Mouse (Mus musculus) thymus, adult 18-20 months (tissue): ENCODE measurements around the gene Psme3.
"Not testable (repeated sequence)": the region's sequence is repeated elsewhere in the genome, so short reads cannot be mapped to it uniquely, and the experiment has no call there.

ENCODE experiments used
- DNase-seq, 2 experiments: peaks; one replicate each; pipeline ENCODE4 v3.0.0; 2022; ENCODE audit warnings: mixed read lengths in 2 of 2

Psme3 gene

DNA sequence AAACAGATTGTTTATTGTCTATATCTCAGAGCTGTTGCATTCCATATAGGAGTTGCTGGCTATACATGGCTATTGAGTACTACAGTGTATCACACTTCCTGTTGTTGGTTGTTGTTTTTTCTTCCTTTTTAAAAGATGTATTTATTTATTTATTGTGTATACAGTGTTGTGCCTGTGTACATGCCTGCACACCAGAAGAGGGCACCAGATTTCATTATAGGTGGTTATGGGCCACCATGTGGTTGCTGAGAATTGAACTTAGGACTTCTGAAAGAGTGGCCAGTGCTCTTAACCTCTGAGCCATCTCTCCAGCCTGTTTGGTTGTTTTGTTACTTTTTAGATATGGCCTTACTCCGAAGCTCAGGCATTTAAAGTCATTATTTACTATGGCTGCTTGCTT is 1.4 kb upstream of the Psme3 start:
- DNase-seq = no peak

DNA sequence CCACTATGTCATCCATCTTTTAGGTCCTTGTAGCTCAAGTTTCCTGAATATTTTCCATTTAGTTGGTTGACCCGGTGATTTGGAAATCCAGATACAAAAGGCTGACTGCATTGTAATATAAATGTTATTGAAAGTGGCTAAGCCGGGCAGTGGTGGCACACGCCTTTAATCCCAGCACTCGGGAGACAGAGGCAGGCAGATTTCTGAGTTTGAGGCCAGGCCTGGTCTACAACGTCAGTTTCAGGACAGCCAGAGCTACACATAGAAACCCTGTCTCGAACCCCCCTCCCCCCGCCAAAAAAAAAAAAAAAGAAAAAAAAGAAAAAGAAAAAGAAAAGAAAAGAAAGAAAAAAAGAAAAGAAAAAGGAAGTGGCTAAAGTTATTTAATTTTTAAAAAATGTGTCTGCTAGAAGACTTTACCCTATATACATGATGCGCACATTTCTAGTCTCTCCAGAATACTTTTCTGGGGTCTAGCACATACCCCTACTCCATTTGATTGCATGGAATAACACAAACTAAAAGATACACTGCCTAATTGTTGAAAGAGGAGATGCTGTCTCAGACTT is 847 bp upstream of the Psme3 start:
- DNase-seq = no peak

DNA sequence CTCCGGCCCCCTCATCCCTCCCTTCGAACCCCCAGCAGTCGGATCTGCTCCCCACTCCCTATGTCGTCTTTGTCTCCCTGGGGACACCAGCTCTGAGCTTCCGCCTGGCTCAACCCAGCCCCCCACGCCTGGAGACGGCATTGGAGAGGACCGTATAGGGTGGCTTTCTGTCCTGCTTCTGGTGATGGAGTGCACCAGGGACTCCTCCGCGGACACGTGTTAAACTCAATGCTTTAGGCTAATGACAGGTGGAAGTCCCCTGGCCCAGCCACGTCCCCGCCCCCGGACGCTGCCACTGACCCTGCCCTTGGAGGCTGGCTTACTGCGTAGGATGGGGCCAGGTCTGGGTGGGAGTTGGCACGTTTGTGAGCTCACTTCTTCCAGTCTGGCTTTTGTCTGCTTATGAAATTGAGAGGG is 496 bp downstream of the Psme3 start:
- no peak for DNase-seq

DNA sequence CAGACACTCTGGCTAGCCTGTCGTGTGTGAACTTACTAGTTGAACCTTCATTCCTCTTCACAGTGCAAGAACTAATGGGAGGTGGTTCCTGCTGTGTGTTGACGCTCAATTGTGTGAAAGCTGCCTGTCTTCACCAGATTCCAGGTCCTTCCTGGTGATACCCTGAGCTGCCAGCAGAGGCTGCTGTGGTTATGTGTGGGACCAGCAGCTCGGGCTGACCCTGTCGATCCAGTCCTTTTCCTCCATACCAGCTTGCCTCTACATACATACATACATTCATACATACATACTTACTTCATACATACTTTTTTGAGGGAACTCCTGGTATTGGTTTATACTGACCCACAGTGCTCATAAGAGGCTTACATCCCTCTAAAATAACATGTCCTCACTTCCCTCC is 7.6 kb downstream of the Psme3 start:
- peak in 1 of 2 experiments; percentile 24 for DNase-seq

DNA sequence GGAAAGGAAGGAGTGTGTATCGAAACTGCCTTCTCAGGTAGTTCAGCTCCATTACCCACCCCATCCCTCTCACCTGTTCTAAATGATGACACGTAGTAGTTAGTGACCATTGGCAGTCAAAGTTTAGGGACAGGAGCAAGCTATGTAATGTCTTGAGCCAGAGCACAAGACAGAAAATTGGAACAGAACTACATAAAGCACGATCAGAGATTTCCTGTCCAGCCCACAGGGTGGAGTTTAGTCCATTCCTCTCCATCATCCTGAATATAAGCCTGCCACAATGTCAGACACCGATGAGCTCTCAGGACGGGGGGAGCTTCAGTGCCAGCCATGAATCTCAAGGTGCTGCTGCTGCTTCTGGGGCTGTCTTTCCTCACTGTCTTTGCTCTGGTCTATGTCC is 8.8 kb downstream of the Psme3 start, which contains the start of gene Aoc2:
TSS of gene Aoc2 (plus strand) at position 301 of the 400 bp plus-strand sequence.
- no peak for DNase-seq

DNA sequence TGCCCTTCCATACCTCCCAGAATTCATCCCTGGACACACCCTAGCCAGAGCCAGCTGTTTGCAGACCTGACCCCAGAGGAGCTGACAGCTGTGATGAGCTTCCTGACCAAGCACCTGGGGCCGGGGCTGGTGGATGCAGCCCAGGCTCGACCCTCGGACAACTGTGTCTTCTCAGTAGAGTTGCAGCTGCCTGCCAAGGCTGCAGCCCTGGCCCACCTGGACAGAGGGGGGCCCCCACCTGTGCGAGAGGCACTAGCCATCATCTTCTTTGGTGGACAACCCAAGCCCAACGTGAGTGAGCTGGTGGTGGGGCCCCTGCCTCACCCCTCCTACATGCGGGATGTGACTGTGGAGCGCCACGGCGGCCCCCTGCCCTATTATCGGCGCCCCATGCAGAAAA is 9.2 kb downstream of the Psme3 start:
- not testable (repeated sequence) for DNase-seq

DNA sequence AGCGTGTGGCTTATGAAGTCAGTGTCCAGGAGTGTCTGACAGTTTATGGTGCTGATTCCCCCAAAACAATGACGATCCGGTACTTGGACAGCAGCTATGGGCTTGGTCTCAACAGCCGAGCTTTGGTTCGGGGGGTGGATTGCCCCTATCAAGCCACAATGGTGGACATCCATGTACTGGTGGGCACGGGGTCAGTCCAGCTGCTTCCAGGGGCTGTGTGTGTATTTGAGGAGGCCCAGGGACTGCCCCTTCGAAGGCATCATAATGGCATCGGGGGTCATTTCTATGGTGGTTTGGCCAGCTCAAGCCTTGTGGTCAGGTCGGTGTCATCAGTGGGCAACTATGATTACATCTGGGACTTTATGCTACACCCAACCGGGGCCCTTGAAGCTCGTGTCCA is 10.1 kb downstream of the Psme3 start:
- DNase-seq = no peak

DNA sequence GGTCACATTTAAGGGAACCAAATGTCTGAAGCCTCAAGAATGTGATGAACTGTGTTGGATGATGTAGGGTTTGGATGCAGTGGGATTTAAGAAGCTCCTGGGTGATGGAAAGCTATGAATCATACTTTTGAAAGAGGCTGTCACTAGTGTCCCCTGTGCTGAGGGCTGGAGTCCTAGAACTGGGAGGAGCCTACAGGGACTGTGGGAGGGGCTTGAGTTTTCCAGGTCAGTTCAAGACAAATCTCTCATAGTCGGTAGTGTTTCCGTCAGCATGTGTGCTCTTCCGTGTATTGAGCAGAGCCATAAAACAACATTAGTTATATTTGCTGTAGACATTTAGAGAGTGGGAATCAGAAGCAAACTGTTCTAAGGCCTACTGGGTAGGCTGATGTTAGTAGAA is 11.3 kb downstream of the Psme3 start:
- no peak for DNase-seq

DNA sequence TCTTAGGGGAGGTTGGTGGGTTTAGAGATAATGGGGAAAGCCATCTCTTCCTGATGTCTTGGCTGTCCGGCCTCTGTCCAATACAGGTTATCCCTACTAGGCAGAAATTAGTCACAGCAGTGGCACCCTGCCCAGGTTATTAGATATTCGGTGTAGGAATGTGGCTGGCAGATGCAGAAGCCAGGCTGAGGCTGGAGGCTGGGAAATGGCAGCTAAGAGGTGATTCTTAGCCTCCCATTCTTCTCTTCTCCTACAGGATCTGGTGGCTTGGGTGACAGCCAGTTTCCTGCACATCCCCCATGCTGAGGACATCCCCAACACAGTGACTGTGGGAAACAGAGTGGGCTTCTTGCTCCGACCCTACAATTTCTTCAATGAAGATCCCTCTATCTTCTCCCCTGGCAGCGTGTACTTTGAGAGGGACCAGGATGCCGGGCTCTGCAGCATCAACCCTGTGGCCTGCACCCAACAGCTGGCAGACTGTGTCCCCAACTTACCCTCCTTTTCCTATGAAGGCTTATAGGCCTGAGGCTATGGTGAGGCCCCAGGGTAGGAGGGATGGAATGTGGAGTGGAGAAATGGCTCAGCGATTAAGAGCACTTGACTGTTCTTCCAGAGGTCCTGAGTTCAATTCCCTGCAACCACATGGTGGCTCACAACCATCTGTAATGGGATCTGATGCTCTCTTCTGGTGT is 13.1 kb downstream of the Psme3 start:
- DNase-seq = no peak

DNA sequence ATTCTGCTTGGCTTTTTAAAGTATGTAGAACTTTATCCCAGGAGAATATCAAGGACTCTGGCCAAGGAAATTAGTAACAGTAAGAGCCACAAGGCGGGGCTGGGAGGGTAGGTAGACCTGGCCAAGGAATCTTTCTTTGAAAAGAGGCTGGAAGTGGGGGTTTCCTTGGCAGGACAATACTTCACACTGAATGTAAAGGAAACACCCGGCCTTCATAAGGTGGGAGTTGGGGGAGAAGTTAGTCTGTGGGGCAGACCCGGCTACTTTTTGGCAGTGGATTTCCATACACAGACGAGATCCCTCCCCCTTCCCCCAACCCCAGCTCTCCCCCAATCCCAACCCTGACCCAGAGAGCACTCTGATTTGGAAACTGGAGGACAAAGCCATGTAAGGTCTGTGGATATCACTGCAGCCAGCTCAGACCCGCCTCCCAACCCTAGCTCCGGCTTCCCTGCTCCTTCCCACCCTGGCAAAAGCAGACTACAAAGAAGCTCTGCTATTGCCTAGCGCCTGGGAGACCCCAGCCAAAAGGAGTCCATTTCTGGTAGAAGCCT is 14.4 kb downstream of the Psme3 start, which contains the start of gene Aoc3:
TSS of gene Aoc3 (plus strand) at position 235 of the 554 bp plus-strand sequence.
- no peak for DNase-seq

DNA sequence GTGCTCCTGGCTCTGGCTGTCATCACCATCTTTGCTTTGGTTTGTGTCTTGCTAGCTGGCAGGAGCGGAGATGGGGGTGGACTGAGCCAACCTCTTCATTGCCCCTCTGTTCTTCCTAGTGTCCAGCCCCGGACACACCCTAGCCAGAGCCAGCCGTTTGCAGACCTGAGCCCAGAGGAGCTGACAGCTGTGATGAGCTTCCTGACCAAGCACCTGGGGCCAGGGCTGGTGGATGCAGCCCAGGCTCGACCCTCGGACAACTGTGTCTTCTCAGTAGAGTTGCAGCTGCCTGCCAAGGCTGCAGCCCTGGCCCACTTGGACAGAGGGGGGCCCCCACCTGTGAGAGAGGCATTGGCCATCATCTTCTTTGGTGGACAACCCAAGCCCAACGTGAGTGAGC is 14.9 kb downstream of the Psme3 start:
- not testable (repeated sequence) for DNase-seq

DNA sequence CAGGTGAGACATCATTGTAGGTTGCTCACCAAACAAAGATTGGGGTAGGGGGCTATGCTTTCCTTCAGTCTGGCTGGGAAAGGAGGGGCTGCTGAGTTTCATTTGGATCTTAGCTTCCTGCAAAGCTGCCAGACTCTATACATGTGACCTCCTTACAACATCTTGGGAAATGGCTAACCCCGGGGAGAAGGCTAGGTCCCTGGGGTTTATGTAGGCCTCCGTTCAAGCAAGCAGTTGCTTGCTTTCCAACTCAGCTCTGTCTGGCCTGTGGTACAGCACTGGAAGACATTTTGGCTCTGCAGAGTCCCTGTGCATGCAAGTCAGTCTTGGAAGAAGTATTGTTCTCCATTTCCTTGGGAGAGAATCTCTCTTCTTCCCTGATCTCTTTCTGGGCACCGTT is 16.5 kb downstream of the Psme3 start:
- DNase-seq = no peak

DNA sequence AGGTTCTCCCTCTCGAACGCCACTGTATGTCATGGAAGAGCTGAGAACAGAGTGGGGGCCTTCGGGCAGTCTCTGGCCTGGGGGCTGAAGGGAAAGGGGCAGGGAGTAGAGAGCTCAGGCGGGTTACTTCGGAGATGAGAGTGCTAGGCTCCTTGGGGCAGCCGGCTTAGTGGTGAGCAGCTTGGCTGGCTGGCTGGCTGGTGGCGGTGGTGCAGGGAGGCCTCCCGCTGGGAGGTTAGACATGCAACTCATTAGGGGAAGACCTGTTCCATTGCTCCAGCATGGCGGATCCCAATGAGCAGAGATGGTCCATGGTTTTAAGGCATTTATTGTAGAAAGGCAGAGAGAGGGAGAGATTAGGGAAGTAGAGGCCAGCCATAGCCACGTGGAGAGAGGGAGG is 18.0 kb downstream of the Psme3 start:
- no peak for DNase-seq

DNA sequence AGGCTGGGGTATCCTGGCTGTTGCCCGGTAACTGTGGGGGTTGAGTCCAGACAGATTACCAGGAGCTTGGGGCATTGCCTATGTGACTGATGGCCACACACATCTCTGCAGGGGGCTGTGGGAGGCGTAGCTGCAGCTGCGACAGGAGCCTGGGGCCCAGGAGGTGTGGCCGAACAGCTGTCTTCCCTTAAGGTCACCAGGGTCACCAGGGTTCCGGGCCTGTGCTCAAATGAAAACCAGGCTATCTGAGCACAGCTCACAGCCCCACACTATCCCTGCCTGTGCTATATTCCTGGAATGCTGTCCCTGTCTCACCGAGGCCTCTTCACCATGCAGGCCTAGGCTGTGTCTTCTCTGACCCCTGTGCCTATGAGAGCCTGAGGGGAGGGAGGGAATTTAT is 18.5 kb downstream of the Psme3 start:
- DNase-seq = no peak

DNA sequence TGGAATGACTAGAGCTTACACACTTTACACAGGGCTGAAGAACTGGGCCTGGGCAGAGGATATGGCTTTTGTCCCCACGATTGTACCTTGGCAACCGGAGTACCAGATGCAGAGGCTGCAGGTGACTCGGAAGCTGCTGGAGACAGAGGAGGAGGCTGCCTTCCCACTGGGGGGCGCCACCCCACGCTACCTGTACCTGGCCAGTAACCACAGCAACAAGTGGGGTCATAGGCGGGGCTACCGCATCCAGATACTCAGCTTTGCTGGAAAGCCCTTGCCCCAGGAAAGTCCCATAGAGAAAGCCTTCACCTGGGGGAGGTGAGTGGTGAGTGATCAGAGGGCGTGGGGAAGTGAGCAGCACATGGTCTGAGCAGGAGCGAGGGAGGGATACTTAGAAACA is 19.7 kb downstream of the Psme3 start:
- DNase-seq = no peak

DNA sequence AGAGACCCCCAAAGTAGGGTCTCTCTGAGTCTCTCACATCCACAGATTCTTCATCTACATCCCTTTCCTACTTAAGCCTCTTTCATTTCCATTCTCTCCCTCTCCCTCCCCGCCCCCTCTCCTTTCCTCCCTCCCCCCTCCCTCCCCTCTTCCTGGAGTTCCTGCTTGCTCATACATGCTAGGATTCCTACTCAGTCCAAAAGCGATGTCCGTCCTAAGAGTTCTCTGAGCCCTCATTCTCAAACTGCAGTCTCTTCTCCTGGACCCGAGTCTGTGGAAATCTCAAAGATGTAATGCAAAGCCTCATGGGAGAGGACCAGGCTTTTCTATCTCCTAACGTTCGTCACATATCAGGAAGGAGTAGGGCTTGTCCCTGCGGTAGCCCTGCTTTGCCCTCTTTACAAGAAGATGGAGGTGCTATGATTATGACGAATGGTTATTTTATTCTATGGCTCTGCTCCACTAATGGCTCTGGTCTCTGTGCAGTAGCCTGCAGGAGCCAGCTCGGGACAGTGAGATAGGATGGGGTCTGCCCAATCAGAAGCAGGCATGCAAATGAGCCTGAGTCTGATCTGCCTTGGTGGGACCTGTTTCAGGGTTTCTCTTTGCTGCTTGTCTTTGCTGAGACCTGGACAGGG is 22.2 kb downstream of the Psme3 start:
- no peak for DNase-seq

DNA sequence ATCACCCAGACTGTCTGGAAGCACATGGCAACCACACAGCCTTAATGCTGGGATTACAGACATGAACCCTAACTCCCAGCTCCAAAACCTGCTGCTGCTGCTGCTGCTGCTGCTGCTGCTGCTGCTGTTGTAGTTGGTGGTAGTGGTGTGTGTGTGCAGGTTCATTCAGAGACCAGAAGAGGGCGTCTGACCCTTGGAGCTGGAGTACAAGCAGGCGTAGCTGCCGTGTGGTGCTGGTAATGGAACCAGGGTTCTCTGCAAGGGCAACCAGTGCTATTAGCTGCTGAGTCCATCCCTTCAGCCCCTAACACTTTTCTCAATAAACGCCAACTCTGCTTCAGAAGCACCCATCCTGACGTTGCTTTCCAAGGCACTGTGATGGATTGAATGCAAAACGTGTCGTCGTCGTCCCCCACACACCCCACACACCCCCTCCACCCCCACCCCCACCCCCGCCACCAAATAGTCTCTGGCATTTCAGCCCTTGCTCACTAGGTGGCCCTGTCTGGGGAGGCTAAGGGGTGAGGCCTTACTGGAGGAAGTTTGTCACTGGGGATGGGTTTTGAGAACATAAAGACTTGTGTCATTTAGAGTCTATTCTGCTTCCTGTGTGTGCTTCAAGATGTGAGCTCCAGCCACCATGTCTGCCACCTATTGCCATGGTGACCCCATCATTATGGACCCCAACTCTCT is 31.2 kb downstream of the Psme3 start:
- DNase-seq = no peak

DNA sequence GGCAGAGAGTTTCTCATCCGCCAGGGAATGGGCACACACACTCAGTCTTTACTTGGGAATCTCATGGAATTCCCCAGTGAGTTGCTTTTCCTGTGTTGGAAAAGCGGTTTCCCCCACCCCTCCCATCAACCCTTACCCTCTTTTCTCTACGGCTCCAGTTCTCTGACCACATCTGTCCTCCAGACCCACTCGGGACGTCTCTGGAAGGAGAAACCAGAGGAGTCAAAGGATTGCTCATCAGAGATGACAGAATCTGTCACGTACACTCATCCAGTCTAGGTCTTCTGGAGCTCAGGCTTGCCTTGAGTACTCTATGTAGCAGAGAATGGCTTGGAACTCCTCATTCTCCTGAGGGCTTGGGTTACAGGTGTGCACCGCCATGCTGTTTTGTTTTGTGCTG is 32.8 kb downstream of the Psme3 start:
- no peak for DNase-seq

DNA sequence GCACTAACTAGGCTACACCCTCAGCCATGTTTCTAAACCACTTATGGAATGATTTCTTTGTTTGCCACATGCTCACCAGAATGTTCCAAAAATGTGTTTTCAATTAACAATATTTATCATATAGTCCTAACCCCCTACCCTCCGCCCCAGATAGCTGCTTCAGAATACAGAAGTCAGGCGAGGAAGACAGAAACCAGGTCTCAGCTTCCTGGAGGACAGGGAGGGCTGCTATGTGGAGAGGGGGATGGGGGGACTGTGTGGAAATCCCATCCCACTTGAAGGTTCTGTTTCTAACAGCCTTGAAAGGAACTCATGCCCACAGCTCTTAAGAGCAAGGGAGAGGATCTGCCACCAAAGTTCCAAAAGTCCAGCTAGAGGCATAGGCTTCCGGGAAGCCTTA is 33.2 kb downstream of the Psme3 start:
- no peak for DNase-seq

DNA sequence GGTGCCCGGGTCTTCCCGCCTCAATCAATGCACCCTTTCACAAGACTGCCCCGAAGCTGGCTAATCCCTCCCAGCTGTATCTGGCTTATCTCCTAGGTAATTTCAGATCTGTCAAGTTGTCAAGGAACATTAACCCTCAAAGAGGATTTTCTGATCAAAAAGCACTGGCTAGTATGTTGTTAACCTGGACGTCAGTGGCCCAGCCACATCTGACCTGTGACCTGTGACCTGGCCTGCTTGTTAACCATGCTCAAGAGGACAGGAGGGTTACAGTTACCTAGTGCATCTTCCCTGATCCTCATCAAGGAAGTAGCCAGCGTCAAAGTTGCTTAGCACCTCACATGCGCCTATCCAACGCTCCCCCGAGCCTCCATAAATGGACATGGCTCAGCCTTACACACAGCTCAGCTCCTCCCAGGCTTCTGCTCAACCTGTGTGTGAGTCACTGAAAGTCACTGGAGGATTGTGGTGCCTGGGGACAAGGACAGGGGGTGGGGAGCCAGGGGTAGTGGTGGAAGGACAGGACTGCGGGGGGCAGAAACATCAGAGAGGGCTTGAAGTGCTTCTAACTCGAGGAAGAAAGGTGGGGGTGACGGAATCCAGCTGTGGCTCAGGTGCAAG is 35.2 kb downstream of the Psme3 start:
- no peak for DNase-seq

DNA sequence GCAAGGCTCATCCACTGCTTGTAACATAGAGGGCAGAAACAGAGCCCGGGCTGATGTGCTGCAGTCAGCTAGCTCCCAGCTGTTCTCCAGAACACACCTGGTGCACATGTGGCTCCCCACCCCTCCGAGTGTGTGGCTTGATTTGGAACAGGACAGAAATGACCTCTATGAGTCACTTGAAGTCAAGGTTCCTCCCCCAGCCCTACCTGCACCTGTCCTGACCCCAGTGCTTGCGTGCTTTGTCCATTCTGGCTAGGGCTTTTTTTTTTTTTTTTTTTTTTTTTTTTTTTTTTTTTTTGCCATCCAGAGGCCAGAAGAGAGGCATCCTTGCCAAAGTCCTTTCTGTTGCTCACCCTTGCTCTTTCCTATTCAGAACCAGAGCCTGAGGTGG is 35.7 kb downstream of the Psme3 start:
- no peak for DNase-seq

DNA sequence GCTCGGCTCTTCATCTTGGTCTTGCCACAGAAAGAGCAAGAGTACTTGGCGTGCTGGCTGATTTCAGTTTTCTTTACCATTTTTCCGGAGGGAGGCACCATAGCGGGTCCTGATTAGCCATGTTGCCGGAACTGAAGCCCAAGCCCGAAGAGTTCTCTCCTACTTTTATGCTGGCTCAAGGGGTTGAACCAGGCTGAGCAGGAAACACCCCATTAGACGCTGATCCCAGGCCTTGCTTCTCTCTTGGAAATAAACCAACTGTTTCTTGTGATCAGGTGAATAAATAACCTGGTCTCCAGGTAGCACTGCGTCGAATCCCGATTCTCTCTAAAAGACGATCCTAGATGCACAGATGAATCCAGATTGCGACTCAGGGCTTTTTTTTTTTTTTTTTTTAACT is 37.4 kb downstream of the Psme3 start:
- DNase-seq = no peak

DNA sequence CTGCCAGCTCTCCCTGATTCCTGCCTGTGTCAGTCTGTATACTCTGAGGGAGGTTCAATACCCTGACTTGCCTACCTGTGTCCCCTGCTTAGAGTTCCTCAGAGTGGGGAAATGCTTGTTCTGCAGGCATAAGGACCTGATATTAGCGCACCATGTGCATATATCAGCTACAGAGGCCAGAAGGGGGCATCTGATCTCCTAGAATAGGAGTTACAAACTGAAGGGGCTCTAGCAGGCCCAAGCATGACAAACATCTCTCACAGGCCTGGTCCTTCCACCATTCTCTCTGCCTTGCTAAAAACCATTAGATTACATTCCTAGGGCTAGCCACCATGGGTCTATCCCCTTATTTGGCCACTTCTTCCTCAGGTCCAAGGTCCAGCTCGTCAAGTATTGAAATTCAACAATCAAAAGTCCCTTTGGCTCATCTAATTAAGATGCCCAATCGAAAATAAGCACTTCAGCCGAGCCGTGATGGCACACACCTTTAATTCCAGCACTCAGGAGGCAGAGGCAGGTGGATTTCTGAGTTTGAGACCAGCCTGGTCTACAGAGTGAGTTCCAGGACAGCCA is 38.5 kb downstream of the Psme3 start:
- no peak for DNase-seq
